Mouse (Mus musculus): Measurements from ENCODE around the gene Vps37d.
"Not testable (repeated sequence)": the region's sequence is repeated elsewhere in the genome, so short reads cannot be mapped to it uniquely, and the experiment has no call there.

Gene Vps37d

GRCm38 (mm10) chr5:135076368-135076767 lies 1.7 kb downstream of the Vps37d start:
- no peak for DNase-seq (ENCODE audit: extremely low read depth, low read depth, low spot score)

DNA sequence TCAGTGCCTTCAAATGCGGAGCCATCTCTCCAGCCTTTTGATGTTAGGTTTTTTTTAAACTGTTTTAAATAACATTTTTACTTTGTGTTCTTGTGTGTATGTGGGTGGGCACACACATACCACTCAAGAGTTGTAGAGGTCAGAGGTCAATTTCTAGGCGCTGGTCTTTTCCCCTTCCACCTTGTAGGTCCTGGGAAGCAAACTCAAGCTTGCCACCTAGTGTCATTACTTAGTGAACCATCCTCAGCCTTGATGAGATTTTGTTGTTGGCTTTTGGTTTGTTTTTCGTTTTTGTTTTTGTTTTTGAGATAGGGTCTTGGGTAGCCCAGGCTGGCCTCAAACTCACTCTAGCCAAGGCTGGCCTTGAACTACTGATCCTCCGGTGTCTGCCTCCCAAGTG lies 2.4 kb downstream of the Vps37d start:
- no peak for DNase-seq (ENCODE audit: extremely low read depth, low read depth, low spot score)

GRCm38 (mm10) chr5:135073349-135074150 lies 4.5 kb downstream of the Vps37d start:
- no peak for DNase-seq (ENCODE audit: extremely low read depth, low read depth, low spot score)

GRCm38 (mm10) chr5:135072720-135073119 lies 5.3 kb downstream of the Vps37d start:
- no peak for DNase-seq (ENCODE audit: extremely low read depth, low read depth, low spot score)

DNA sequence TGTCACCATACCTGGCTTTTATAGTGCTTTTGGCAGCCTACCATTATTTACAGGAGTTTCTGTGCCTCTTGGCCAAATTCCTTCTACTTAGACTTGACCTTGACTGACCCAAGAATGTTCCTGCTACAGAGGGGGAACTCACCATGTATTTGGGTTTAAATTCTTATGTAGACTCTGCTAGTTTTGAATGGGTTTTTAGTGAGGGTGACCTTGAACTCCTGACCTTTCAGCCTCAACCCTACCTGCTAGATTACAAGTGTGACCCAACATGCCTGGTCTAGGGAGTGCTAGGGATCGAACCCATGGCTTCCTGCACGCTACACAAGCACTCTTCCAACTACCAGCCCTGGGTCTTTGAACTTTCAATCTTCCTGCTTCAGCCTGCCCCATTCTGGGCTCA lies 6.0 kb downstream of the Vps37d start:
- DNase-seq (ENCODE audit: extremely low read depth, low read depth, low spot score), result no peak

DNA sequence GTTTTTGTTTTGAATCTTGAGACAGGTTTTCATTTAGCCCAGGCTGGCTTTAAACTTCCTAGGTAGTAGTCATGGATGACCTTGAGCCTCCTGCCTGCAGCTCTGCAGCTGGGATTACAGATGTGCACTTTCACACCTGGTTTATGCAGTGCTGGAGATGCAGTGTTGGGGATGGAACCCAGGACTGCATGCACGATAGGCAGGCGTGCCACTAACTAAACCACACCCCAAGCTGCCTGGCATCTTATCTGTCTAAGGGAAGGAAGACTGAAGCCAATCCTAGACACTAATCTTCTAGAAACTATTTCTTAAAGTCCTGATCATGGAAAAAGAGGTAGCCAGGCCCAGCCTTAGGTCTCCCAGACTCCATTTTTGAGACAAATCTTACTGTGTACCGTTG lies 7.6 kb downstream of the Vps37d start:
- no peak for DNase-seq (ENCODE audit: extremely low read depth, low read depth, low spot score)

GRCm38 (mm10) chr5:135066008-135066407 lies 12.1 kb downstream of the Vps37d start:
- DNase-seq (ENCODE audit: extremely low read depth, low read depth, low spot score), result no peak

- not testable (repeated sequence) for DNase-seq (ENCODE audit: extremely low read depth, low read depth, low spot score)
These were observed 13.1 kb downstream of the Vps37d start, which contains the start of gene Bud23 for GRCm38 (mm10) chr5:135064909-135065446. Bud23 (minus strand) TSS chr5:135064959.

- no peak for DNase-seq (ENCODE audit: extremely low read depth, low read depth, low spot score)
These were observed 13.7 kb downstream of the Vps37d start for GRCm38 (mm10) chr5:135064382-135064766.

DNA sequence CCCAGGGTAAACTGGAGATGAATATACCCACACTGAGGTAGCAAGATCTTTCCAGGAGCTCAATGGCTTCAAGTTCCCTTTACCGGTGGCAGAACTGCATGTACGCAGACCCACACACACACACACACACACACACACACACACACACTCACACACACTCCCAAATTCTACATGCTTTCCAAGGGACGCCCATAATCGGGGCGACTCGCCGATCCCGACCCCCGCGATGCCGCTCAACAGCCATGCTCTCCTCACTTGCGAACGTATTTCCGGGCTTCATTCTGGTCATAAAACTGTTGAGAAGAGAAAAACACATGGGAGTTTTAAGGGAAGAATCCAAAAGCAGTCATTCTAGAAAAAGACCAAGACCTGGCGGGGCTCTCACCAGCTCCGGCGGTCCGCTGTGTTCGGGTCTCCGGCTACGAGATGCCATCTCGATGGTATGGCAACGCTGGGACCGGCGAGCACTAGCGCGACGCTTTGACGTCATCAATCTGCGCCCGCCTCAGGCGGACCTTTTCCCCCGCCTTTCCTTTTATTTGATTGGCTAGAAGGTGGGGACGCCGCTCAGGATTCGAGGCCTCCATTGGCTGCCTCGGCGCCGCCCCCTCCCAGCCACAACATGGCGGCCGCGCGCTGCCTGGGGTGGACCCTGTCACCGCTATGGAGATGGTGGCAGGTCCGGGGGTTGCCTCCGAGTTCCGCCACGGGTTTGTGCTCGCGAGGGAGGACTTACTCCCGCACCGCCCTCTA lies 14.3 kb downstream of the Vps37d start, which contains the start of gene Dnajc30:
Gene Dnajc30 (plus strand): TSS at position 574 of the 753 bp plus-strand sequence.
- DNase-seq (ENCODE audit: extremely low read depth, low read depth, low spot score), result peak; percentile 49

DNA sequence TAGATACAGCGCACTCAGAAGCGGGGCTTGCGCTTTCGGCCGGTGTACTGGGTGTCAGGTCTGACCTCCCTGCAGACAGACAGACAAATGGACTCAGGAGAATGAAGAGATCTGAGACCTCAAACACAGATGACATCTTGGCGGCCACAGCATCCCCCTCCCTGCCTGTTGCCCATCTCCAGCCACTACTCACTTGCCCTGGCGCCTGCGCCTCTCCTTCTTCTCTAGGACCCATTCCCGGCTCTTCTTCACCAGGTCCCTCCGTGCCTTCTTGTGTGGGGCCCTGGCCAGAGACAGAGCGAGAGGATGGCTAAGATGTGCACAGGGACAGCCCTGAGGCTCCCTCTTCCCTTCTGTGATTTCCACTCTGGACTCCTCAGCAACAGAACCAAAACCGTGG lies 24.7 kb downstream of the Vps37d start:
- DNase-seq (ENCODE audit: extremely low read depth, low read depth, low spot score), result no peak

DNA sequence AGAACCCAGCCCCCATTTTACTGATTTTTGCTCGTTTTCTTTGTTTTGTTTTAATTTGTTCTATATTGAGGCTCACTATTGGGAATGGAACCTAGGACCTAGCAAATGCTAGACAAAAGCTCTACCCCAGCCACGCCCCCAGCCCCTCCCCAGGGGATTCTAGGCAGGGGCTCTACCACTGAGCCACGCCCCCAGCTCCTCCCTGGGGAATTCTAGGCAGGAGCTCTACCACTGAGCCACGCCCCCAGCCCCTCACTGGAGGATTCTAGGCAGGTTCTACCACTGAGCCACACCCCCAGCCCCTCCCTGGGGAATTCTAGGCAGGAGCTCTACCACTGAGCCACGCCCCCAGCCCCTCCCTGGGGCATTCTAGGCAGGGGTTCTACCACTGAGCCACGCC lies 28.8 kb downstream of the Vps37d start:
- DNase-seq (ENCODE audit: extremely low read depth, low read depth, low spot score), result not testable (repeated sequence)

GRCm38 (mm10) chr5:135048539-135048938 lies 29.5 kb downstream of the Vps37d start:
- DNase-seq (ENCODE audit: extremely low read depth, low read depth, low spot score), result no peak

- DNase-seq (ENCODE audit: extremely low read depth, low read depth, low spot score), result no peak
These were observed 33.5 kb downstream of the Vps37d start for GRCm38 (mm10) chr5:135044575-135044974.

- DNase-seq (ENCODE audit: extremely low read depth, low read depth, low spot score), result no peak
These were observed 35.8 kb downstream of the Vps37d start for GRCm38 (mm10) chr5:135042105-135042788.

- no peak for DNase-seq (ENCODE audit: extremely low read depth, low read depth, low spot score)
These were observed 37.3 kb downstream of the Vps37d start for GRCm38 (mm10) chr5:135040777-135041176.

- DNase-seq (ENCODE audit: extremely low read depth, low read depth, low spot score), result no peak
These were observed 38.0 kb downstream of the Vps37d start for GRCm38 (mm10) chr5:135040059-135040458.

DNA sequence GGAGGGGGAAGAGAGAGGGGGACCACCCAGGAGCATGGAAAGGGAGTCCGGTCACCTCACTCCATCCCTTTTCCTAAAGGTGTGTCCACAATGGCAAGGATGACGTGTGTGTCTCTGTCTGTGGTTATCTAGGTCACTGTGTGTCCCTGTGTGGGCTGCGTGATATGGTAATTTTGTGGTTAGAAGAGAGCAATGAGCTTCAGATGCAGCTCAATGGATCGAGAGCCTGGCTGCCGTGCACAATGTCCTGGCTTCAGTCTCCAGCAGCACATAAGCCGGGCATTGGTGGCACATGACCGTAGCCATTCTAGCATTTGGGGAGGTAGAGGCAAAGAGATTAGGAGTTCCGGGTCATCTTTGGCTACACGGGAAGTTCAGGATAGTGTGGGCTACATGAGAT lies 38.5 kb downstream of the Vps37d start:
- no peak for DNase-seq (ENCODE audit: extremely low read depth, low read depth, low spot score)

DNA sequence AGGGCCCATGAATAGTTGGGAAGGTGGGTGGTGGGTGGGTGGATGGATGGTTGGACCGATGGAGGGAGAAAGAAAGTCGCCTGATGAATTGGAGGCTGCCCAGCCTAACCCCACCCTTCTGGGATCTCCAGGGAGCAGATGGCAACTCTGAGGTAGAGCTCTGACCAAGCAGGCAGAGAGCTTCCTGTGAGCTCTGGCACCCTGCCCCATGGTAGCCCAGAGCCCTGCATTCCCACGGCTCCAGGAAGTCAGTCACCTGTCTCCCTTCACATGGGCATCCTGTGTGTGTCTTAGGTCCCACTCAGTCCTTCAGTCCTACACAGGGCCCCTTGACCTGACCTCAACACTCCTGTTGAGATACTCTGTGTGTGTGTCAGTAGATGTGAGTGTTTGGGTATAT lies 40.1 kb downstream of the Vps37d start:
- DNase-seq (ENCODE audit: extremely low read depth, low read depth, low spot score), result no peak

DNA sequence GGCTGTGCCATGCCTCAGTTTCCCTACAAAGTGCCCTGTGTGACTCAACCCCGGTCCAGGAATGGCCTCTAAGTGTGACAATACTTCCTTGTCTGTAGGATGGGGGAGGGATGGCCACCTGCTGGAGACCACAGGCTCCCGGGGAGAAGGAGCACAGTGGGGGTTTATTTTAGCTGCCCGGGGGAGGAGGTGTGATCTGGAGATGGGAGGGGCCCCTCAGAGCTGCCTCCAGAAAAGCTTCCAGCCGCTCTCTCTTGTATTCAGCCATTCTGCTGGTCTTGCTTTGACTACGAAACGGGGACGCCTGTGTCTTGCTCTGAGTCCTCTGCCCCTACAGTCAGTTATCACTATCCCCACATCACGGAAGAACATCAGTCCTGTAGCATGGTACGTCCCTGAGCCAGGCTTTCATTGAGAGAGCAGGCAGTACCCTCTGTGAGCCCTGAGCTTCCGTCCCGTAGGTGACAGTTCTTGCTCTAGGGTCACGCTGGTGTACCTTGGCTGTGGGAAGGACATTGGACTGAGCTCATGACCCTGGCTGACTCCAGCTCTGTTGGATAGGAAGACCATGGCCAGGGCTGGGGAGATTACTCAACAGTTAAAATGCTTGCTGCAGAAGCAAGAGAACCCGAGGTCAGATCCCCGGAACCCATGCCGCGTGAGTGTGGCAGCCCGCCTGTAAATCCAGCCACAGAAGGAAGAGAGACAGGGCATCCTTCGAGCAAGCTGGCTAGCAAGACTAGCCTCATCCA lies 42.3 kb downstream of the Vps37d start:
- no peak for DNase-seq (ENCODE audit: extremely low read depth, low read depth, low spot score)

GRCm38 (mm10) chr5:135034593-135034992 lies 43.5 kb downstream of the Vps37d start:
- DNase-seq (ENCODE audit: extremely low read depth, low read depth, low spot score), result no peak
